Mouse (Mus musculus): ENCODE measurements around the gene Timm22.

The Timm22 gene

DNA sequence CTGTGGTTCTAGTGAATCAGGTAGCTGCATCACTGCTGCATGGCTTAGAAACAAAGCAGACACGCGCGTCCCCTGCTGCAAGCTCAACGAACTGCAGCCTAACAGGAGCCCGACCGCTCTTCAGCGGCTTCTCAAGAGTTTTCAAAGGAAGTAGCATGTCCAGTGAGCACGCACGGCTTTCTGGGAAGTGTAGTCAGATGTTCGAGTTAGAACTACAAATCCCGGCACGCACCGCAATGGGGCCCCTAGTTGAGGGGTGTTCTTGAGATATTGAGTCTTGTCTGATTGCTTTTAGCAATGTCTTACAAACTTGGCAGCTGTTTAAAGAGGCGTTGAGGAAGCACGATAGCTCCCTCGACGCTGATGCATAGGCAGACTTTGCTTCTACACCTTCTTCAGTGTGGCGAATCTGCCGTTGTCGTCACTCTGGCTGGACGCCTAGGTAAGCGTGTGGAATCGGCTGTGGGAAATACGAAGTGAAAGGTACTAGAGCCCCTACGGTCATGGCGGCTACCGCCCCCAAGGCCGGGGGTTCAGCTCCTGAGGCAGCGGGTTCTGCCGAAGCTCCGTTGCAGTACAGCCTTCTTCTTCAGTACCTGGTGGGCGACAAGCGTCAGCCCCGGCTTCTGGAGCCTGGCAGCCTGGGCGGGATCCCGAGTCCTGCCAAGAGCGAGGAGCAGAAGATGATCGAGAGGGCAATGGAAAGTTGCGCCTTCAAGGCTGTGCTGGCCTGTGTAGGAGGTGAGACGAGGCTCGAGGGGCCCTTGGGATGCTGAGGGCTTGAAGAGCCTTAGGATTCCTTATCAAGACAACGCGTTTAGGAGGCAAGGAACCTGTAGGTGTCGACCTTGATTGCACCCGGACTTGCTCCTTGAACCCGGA lies at the start of gene Timm22:
Gene Timm22, plus strand, starts transcription at position 251 of the 882 bp plus-strand sequence.
- peak; percentile 98 for DNase-seq (ENCODE audit: low spot score)

DNA sequence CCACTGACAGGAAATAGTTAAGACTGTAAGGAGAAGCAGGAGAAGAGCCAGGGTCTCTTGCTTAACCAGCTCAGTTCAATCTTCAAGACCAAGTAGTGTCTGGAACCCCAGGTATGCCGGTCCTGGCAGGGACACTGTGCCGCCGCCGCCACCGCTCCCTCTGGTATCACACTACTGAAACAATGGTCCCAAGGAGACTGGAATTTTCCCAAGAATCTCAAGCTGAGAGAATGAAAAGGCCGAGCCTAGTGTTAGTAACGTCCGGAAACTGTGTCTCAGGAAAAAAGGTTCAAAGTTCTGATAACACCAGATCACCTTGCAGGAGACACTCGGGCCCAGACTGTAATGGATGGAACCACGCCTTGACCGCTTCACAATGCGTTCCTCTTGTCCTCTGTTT lies 49.3 kb upstream of the Timm22 start:
- no peak for DNase-seq (ENCODE audit: low spot score)

DNA sequence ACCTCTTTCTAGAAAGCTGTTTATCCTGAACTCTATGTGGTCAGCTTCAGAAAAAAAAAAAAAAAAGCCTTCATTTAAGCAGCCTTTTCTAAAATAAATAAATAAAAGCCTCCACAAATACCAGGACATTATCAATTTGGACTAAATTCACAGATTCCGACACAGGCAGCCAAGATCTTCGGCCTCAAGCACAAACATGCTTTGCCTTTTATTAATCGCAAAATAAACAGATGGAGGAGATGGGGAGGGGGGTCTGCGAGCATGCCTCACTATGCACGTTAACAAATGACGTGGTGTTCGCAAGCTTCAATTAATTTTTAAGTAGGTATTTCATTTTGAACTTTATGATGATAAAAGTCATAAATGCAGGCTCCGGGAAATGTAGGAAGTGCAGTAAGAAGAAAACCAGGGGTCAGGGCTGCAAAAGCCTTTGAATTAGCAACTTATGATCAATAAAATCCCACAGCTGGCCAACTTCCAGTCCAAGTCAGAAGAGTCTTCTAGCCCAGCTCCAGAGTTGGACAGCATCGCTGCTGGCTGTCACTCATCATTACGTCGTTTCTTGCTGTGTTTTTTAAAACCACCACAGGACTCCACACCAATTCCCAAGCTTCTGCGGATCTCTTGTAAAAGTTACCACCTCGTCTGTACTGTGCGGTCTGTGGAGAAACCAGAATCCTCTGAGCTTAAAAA lies 48.0 kb upstream of the Timm22 start:
- DNase-seq (ENCODE audit: low spot score): no peak

DNA sequence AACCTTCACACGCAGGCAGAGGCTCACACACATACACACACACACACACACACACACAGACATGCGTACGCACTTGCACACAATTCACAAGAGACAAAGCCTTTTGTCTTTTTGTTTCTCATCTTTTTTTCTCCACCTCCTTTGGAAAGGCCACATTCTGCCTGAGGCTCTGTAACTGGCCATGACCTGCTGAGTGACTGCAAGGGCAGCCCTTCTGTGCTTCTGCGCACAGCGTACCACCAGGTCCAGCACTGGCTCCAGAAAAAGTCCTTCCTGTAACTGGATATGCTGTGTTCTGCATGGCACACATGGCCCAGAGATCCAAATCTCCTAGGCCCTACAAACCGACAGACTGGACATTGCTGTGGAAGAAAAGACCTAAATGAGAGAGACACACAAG lies 46.5 kb upstream of the Timm22 start:
- DNase-seq (ENCODE audit: low spot score): no peak

DNA sequence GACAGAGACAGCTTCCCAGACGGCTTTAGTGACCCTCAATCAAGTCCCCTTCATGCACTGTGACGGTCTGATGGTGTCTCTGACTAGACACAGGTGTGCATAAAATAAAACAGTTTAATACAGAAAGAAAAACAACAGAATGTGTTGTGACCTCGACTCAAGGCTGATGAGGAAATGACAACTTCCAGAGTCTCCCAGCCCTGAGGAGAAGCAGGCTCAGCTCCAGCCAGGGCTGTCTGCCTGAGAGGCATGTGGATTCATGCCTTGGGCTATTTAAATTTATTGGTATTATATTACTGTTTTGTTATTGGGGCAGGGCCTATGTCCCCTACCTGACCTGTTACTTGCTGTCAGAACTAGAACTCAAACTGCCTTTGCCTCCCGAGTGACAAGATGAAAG lies 45.3 kb upstream of the Timm22 start:
- no peak for DNase-seq (ENCODE audit: low spot score)

DNA sequence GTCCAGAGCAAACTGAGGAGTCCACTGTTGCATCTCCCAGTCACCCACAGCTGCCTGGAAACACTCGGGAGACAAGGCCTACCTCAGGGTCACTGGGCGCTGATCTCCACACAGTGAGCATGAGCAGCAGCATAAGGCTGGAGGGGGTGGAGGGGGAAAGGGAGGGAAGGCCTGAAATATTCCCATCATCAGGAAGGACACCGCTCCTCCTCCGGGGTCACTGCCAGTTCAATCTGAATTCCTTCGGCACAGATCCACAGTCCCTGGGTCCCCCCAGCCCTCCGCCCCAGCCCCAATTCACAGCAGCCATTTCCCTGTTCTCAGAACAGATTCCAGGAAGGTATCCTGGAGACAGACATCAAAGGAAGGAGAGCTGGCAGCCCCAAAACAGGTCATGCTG lies 43.6 kb upstream of the Timm22 start:
- no peak for DNase-seq (ENCODE audit: low spot score)

DNA sequence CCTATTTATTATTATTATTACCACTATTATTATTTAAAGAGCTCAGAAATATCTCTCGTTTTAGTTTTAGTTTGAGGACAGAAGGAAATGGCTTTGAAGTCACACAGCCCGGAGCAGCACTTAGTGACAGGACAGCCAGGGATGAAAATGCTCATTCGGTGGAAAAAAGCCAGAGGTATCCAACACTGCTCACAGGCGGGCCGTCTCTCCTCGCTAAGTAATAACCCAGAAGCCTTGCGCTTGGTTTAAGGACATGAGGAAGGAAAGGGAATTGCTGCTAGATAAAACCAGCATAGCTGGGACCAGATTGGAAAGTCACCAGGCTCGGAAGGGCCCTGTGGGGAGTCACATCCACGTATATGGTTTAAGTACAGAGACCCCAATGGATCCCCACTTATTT lies 43.1 kb upstream of the Timm22 start:
- no peak for DNase-seq (ENCODE audit: low spot score)

DNA sequence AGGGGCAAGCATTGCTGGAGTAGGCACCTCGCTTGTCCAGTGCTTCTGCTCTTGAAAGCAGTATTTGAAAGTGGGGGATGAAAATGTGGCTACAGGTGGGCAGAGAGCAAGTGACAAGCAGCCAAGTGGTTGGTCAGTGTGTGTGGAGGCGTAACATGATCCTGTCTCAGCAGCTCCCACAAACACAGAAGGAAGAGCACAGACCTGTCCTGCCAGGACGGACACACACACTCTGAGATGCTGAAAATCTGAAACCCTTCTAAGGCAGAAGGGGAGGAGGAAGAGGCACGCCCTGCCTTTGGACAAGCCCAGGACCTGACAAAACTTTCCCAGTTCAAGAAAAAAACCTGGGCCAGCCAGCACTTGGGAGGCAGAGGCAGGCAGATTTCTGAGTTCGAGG lies 42.7 kb upstream of the Timm22 start:
- DNase-seq (ENCODE audit: low spot score): no peak

DNA sequence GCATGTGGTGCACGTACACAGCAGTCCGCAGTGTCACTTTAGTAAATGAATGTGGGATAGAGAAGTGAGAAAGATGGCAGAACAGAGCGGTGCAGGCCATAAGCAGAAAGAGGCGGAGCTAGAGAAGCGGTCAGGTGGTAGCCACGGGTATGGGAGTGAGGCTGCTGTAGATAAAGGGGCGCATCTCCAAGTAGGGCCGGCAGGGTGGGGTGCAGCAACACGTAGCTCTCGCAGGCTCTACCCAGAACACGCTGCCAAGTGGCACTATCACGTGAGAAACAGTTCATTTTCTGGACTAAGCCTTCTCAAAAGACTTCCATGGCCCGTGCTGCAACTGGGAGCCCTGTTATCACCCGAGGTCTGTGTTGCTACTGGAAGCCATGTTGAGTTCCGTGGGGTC lies 40.0 kb upstream of the Timm22 start:
- DNase-seq (ENCODE audit: low spot score): no peak

DNA sequence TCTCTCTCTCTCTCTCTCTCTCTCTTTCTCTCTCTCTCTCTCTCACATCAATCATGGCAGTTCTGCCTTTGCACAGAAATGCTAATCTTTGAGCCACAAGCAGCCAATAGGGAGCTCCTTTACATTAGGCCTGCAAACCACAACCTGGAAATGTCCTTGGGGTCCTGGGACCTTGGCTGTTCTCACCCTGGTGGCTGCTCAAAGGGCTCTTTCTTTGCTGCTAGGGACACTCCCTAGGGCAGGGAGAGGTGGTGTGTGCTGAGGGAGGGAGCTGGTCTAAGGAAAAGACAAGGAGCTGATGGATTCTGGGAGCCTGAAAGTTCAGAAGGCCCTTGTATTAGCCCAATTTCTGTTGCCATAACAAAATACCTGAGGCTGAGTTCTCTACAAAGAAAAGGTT lies 36.3 kb upstream of the Timm22 start:
- DNase-seq (ENCODE audit: low spot score): no peak

DNA sequence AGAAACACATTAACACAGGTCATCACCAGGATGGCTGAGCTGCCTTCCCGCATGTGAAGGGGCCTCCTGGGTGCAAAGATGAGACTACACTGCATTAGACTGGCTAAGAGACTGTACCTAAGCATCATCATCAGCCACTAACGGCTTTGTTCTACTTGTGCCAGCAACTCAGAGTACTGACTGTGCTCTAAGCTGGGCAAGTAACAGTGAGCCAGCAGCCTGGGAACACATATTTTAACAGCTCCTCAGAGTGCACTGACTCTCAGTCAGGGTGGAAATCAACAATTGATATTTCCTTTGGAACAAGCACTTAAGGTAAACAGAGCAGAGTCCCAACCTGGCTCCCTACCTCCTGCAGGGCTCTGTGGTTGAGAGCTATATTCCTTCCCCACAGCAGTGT lies 34.6 kb upstream of the Timm22 start:
- DNase-seq (ENCODE audit: low spot score): no peak

DNA sequence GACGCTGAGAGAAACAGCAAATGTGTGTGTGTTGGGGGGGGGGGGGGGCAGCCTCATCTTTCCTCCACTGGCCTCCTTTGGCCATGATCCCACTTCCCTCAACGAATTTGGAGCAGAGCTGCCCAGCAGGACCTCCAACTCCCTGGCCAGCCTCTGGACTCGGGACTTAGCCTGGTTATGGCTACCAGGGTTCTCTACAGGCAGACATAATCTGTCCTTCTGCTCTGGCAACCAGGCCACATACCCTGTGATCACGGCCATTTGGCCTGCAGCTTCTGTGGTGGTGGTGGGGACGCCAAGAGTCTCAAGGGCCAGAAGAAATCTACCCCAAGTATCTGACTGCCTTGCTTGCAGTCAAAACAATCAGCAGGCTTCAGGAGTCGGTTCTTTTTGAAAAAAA lies 34.2 kb upstream of the Timm22 start:
- DNase-seq (ENCODE audit: low spot score): no peak

DNA sequence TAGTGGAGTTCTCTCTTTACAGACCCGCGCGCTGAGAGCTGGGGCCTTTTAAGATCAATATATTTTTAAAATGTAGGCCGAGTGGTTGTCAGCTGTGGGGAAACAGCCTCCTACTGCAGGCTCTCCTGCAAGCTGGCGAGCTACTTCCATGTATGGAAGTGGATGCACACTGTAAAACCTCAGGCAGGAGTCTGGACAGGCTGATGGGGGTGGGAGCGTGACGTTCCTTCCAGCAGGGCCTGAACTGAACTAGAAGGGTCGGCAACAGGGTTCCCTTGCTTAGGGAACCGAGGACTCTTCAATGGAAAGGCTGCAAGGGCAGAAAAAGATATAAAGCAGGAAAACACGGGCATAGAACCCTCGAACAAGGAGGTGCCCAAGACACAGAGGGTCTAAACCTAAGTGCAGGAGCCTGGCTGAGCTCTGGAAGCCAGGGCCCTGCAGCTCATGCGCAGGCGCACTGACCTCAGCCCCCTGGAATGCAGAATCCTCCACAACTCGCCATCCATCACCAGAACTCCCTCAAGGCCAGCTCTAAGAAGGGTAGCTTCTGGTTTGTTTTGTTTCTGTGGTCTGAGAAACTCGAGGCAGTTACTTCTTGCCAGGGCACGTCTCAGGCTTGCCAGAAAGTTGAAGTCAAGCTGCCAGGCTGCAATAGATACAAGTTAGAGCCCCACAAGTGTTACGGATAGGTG lies 32.1 kb upstream of the Timm22 start:
- peak; percentile 85 for DNase-seq (ENCODE audit: low spot score)

DNA sequence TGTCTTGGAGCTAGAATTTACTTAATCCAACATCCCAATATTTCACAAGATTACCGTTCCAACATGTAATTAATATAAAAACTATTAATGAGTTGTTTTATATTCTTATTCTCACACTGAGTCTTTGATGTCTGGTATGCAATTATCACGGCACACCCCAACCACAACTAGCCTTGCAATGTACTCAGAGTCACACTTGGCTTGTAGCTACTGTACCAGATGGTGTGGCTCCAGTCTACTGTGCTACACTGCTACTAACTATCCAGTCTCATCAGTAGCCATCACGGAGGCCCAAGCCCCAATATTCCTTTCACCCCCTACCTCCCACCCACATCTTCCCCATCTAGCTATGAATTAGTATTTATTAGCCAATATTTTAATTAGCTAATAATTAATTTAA lies 30.3 kb upstream of the Timm22 start:
- no peak for DNase-seq (ENCODE audit: low spot score)

DNA sequence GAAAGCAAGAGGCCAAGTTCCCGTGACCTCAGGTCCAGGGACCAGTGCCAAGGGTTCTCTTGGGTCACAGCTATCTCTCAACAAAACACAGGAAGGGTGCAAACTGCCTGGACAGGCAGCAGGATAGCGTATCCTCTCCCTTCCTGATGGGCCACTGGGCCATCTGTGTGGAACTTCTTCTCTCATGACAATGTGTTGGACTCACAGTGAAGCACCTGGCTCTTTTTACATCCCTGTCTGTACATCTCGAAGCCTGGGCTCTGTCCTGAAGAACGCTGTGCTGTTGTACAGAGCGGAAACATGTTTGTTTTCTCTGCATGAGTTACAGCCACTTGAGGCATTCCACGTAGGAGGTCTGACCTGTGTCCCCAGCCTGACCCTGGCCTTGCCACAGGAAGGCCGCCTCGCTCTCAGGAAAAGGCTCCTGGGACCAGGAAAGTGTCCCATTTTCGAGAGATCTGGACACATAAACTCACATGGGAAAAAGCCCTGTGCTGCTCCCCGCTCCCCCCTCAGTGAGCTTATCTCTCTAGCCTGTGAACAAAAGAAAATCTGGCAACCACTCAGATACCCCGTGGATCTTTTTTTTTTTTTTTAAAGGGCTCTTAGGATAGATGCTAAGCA lies 26.7 kb upstream of the Timm22 start:
- DNase-seq (ENCODE audit: low spot score): no peak

DNA sequence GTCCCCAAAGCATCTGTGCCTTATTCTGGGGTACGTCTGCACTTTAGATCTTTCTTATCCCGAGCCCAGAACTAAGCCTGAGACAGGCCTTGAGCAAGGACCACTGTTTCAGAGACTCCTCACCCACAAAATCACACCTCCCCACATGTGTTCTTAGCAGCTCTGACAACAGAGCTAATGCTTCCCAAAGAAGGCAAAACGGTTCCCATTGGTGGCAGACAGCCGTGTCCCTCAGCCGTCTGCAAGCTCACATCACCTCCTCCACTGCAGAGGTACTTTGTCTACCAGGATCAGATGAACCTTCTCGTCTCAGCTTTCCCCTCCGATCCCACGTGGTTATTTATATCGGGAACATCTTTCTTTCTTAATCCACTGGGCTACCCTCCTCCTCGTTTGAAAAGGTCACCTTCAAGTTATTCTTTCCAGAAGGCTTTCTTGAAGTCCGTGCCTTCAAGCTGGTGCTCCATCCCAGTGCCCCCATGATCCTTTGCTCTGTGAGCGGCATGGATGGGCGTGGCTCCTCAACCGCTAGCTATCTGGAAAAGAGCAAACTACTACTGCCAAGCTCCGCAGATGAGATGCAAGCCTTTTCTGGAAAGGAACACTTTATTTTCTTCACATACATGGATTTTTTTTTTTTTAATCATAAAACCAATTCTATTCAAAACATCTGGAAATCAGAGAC lies 25.4 kb upstream of the Timm22 start:
- DNase-seq (ENCODE audit: low spot score): no peak

DNA sequence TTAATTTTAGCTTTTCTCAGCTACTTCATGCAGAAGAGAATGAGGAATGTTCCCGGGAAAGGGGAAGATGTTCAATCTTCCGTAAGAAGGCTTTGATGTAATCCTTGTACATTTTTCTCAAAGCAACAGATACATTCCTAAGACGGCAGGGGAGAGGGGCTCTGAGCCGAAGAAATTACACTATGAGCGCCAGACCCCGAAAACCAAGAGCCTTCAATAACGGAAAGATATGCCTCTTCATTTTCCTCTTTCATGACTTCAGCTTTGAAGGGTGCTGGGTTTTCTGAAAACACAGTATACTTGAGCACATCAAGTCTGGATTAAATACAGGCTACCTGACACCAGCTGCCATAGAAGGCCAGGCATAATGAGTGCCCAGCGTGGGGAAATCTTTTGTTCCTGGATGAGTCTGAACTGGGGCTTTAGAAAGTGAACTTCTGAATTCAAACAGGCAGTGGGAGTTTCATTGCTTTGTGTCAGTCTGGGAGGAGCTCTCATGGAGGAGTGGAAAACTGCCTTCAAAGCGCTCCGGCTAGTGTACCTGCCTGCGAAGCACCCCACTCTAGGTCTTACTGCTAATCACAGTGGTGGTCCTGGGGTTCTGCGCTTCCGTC lies 23.9 kb upstream of the Timm22 start:
- DNase-seq (ENCODE audit: low spot score): no peak

DNA sequence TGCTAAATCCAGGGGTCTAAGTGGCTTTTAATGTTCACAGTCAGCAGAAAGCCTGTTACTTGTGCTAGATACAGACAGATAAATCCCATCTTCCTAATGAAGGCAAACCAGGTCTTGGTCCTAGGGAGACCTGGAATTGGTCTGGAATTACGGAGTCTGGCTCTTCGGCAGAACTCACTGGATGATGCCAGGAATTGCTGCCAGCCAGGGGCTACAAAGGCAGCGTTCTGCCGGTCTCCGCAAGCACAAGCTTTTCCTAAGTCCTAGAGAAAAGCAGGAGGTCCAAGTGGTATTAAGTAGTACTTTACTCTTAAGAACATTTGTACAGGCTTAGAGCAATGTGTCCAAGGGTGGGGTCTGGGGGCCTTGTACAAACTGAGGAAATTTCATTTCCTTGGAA lies 22.4 kb upstream of the Timm22 start:
- DNase-seq (ENCODE audit: low spot score): no peak

DNA sequence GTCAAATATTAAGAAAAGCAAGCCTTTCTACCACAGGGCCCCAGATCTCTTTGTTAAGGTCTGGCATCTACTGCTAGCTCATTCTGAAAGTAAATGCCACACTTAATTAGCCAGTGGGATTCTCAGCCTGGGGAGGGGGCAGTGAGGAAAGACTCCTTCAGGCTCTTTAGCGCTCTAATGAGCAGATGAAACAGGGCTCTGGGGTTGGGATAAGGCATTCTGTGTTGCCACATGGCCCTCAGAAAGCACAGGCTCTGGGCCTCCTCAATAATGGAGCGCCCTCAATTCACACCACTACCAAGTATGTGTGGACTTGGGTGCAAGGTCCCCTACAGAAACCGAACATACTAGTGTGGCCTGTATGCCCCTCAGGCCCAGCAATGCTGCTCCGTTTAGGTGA lies 21.7 kb upstream of the Timm22 start:
- no peak for DNase-seq (ENCODE audit: low spot score)

DNA sequence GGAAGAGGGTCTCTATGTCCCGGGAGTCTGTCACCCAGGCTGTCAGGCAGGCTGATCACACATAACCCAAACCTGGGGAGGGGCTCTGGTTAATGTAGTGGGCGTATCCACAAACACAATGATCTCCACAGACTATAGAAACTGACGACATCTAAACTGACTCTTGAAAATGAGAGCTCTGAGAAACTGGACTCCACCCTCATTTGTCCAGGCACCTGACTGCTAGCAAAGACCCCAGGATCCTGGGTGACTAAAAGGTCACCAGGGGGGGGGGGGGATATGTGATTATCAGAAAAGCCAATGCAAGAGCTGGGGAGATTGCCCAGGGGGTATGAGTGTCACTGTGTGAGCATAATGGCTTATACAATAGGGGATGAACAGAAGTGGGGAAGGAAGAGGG lies 21.0 kb upstream of the Timm22 start:
- no peak for DNase-seq (ENCODE audit: low spot score)

DNA sequence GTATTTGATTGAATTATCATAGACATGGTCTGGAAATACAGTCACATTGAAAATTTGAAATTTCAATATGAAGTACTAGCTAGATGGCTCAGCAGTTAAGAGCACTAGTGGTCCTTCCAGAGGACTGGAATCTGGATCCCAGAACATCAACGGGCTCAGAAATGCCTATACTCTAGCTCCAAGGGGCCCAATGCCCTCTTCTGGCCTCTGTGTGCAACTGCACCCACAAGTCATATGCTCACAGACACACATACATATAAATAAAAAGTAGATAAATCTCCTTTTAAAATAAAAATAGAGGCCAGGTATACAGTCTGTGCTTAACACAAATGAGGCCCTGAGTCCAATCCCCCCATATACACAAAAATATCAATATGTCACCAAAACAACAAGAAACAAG lies 19.7 kb upstream of the Timm22 start:
- DNase-seq (ENCODE audit: low spot score): no peak

DNA sequence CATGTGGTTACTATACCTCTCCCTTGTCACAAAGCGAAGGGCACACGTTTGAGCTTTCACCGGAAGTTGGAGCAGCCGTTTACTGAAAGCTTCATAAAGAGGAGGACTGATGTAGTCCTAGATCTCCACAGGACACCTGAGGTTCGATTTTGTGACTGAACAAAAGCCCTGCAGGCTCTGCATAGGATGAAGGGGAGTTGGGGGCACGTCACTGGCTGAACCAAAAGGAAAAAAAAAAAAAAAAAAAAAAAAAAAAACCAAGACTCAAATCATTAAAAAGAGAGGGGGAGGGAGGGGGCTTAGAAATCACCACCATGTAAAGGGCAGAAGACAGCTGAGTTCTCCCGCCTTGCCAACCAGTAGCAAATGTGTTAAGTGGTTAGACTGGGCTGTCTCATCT lies 18.0 kb upstream of the Timm22 start:
- DNase-seq (ENCODE audit: low spot score): no peak
